Mouse (Mus musculus): ENCODE measurements around the gene Tbc1d22a.
A peak's percentile ranks its signal among the peaks of the same experiment; 100 is the strongest.

Gene Tbc1d22a

DNA sequence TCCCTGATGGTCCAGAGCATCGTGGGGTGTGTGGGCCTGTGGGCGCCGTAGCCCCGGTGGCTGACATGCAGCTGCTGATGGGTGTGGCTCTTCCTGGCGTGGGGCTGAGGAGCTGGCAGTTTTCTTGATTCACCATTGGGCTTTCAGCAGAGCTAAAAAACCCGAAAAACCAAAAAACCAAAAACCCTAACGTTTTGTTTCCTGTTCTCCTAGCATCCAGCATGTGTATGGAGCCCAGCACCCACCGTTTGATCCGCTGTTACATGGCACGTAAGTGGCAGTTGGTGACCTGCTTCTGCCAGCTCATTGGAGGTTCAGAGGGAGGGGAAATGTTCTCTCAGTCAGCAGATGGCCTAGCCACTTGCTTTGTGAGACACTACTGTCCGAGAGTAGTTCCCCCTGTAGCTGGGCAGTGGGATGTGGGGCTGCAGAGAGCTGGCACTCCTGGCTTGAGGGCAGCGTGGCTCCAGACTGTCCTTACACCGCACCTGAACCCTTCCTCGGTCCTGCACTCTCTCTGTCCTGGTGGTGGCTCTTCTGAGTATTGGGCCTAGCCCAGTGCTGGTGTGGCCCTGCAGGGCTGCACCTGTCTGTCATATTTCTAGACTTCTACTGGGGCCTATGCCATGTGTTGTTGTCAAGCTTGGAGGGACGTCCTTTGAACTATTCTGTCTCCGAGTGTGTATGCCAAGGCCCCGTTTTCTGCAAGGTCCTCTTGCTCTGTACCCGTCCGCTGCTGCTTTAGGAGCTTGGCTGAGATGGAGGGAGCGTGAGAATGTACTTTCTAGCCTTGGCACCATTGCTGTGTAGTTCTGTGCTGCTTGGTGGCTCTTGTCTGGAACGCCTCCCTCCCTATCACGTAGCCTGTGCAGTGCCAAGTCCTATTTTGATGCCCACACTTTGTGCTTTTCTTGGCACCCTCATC lies 20.5 kb downstream of the Tbc1d22a start:
- DNase-seq (ENCODE audit: low spot score in 2 of 2) = peak; percentile 67 to 72

DNA sequence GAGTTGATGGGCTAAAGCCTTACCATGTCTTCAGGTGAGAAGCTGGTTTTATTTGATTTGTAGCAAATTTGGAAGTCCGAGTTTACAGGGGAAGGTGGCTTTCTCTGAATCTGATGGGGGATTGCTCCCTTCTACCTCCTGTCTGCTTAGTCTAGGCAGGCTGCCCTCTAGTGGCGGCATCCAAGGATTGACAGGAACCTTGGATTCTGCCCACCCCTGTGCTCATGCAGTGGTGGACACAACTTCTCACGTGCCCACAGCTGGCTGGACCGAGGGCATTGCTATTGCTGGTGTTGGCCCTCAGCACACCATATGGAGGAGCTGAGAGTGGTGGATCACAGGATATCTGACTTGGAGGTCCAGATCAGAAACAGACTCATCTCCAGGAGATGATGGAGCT lies 22.0 kb downstream of the Tbc1d22a start:
- DNase-seq (ENCODE audit: low spot score in 2 of 2) = peak; percentile 67 to 76

DNA sequence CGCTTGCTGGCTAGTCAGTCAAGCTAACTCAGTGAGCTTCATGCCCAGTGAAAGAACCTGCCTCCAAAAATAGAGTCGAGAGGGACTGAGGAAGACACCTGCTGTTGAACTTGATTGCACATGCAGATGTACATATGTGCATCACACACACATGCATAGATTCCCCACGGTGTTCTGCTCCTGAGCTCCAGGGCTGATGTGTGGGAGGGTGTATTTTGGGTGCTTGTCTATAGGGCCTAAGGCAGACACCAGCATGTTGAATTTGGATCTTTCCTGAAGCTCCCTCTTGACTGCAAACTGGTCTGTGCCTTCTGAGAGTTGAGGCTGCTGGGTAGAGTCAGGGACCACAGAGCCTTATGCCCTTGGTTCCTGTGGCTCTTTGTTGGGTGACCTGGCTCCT lies 23.8 kb downstream of the Tbc1d22a start:
- DNase-seq (ENCODE audit: low spot score in 2 of 2) = peak in 1 of 2 experiments; percentile 44

DNA sequence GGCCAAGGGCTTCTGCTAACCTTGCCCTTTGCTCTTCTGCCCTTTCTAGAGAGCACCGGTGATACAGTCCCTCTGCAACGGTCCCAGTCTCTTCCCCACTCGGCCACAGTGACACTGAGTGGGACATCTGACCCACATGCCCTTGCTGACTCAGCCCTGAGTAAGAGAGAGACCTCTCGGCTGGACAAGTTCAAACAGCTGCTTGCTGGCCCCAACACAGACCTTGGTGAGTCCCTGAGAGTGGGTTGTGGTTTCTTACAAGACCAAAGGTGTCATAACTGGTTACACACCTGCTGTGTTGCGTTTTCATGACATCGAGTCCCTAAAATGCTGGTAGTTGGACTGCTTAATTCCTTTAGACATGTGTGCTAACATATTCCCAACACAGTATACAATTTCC lies 24.8 kb downstream of the Tbc1d22a start:
- no peak for DNase-seq (ENCODE audit: low spot score in 2 of 2)

DNA sequence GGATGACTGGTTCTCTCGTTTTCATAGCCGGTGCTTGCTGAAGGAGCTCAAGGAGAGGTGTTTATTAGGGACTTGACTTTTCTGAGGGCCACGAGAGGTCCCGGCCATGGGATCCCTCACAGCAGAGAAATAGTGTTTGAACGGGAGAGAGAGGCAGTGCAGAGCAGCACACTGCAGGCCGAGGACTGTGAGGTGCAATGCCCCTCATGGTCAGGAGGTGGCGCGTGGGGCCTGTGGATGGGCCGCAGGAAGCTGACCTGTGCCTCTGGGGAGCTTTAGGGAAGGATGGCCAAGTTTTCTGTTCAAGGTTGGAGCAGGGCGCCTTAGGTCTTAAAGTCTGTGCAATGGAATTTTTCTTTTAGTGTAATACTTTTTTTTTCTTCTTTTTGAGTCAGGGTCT lies 25.5 kb downstream of the Tbc1d22a start:
- DNase-seq (ENCODE audit: low spot score in 2 of 2) = peak; percentile 53 to 66

DNA sequence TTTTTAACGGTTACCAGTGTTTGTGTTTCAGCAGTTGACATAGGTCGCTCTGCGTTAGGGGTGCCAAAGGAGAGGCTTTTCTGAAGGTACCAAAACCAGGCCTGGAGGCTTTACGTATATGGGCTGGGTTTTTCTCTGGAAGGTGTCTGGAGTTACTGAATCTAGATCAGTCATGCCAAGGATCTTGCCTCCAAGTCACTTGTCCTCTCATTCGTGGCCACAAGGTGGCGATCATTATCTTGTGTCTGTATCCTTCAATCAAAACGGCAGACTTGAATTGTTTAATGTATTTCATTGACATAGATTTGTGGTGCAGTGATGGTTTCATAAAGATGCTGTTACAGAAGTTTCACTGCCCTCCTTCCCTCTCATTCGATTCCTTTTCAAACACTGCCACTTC lies 29.4 kb downstream of the Tbc1d22a start:
- peak; percentile 89 to 90 for DNase-seq (ENCODE audit: low spot score in 2 of 2)

DNA sequence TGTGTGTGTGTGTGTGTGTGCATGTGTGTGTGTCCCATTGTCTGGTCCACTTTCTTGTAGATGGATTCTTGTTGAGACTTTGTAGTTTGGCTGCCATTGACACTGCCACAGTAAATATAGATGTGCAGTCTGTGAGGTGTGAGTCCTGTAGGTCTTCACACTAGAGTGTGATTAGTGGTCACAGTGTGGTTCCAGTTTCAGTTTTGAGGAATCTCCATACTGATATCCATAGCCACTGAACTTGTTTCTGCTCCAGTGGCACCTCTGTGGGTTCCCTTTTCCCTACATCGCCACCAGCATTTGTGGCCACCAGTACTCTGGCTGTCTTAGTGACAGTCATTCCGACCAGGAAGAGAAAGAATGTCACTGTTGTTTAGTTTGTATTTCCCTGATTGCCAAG lies 30.1 kb downstream of the Tbc1d22a start:
- no peak for DNase-seq (ENCODE audit: low spot score in 2 of 2)

DNA sequence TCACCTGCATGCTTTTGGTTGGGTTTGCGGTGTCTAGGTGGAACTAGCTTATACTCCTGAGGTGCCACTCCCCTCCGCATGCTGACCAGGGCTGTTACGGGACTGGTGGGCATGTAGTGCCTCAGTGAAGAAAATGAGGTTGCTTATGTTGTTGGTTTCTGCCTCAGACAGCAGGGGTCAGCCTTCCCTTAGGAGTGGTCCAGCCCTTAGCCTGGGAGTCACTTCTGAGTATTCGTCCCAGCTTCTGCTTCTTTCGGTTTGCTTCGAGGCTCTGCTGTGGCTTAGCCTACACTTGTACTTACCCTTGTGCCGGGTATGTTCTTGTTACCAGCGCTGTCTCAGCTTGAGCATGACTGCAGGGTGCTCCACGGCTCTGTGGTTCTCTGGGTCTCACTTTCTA lies 36.0 kb downstream of the Tbc1d22a start:
- peak; percentile 55 to 64 for DNase-seq (ENCODE audit: low spot score in 2 of 2)

DNA sequence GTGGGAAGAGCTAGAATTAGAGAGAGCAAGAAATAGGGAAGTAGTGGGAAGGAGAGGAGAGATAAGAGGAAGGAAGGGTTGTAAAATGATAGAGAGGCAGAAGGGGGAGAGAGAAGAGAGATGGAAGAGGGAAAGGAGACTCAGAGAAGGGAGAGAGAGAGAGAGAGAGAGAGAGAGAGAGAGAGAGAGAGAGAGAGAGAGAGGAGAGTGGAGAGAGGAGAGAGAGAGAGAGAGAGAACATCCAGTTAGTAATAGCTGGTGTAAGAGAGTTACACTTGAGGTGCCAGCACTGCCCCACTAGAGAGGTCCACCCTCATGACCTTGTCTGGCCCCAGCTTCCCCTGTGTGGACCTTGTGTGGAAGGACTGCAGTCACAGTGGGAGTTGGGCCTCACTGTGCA lies 37.9 kb downstream of the Tbc1d22a start:
- DNase-seq (ENCODE audit: low spot score in 2 of 2) = no peak

DNA sequence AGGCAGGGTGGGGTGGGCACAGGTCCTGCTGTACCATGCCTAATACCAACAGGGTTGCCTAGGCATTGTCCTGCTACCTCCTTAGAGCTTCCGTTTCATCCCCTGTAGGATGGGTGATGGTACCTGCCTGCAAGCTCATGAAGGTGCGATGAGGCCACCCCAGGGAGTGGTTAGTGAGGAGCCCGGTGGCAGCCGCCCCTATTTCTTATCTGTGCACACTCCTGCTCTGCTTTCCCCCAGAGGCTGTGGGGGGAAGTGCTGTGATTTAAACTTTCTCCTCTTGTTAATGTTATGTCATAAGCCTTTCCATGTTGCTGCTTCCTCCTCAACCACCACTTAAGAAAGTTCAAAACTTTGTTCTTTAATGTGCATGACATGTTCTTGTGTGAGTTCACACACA lies 38.4 kb downstream of the Tbc1d22a start:
- DNase-seq (ENCODE audit: low spot score in 2 of 2) = no peak

DNA sequence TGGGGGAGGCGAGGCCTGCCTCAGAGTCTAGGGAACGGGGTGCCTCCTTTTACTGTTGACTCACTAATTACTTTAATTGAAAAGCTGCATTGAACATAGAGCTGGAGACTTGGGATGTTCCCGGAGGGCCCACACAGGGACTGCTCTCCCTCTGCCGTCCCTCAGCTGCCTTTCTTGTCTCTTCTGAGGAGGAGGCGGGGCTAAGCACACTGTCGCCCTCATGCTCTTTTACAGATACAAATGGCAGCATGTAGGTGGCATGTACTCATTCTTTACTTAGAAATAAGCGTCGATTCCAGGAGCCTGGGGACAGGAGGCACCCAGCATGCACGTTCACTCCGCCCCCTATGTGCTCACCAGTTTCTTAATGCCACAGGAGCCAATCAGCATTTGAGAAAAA lies 39.2 kb downstream of the Tbc1d22a start:
- DNase-seq (ENCODE audit: low spot score in 2 of 2) = peak; percentile 38 to 52

DNA sequence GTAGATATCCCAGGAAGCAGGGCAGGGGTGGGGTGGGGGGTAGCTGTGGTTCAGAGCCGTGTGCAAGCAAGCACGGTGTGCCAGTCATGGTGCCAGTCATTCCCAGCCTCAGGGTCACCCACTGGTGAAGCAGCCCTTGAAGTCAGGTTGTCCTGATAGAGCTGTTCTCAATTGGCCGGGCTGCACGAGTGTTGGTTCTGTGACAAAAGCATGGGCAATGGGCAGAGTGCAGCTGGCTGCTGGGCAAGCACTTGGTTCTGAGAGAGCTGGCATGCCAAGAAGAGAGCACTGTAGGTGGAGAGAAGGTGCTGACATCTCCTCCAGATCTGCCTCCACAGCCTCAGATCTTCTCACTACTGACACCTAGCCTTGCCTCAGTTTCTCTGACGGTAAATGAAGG lies 41.9 kb downstream of the Tbc1d22a start:
- no peak for DNase-seq (ENCODE audit: low spot score in 2 of 2)

DNA sequence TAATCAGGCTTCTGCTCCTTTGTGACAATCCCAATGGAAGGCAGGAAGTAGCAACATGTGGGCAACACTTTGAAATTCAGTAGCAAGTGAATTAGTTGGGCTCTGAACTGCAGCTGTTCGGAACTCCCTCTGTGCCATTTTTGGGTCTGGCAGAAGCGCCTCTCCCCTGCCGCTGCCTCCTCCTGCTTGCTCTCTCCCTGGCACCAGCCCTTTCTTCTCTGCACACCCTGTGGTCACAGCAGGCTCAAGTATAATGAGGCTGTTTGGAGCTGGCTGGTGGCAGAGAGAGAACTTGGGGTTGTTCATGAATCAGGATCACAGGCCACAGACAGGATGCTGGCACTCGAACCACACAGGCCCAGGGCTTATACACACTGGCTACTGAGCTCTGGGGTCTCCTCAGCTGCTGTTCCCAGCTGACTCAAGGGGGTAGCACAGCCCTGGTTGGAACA lies 42.5 kb downstream of the Tbc1d22a start:
- no peak for DNase-seq (ENCODE audit: low spot score in 2 of 2)

DNA sequence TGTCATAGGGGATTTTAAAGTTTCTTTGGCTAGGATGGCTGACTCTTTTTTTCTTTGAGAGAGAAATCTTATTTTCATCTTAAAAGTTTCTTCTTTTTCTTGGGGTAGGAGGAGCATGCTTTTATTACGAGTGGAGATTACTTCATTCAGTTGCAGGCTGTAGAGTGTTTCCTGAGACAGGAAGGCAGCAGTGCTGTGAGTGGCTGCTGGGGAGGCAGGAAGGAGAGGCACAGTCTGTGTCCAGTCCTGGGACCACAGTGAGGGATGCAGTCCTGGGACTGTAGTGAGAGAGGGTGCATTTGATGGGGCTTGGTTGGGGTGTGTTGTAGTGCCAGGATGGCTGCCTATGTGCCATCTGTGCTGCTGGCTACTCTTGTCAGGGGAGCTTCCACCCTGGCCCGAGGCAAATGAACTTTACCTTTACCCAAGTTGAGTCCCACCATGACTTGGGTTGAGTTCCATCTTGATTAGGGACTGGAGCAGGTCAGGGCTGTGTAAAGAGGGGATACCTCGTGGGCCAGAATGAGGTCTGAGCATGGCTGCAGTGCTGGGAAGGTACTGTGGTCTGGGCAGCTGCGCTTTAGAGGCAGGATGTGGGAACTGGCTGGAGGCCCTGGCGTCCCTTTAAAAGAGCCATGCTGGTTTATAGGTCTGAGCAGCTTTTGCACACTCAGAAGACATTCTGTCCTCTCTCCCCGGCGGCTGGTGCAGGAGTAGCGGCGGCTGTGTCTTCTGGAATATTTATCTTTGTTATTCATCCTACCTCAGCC lies 43.8 kb downstream of the Tbc1d22a start:
- no peak for DNase-seq (ENCODE audit: low spot score in 2 of 2)

DNA sequence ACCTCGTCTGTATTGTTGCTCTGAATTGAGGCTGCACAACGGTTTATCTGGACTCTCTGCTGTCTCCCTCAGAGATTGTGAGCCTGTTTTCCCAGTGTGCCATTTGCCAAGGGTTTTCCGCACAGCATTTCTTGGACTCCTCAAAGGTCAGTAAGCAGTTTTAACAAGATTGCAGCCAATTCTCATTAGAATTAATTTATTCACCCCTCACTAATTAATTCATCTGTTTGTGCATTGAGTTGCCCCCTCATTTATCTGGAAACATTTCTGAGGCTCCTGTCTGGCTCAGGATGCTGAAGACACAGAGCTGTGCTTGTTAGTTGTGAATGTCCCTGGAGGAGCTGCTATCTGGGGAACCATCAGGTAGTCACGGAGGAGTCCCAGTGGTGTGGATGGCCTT lies 45.0 kb downstream of the Tbc1d22a start:
- DNase-seq (ENCODE audit: low spot score in 2 of 2) = no peak

DNA sequence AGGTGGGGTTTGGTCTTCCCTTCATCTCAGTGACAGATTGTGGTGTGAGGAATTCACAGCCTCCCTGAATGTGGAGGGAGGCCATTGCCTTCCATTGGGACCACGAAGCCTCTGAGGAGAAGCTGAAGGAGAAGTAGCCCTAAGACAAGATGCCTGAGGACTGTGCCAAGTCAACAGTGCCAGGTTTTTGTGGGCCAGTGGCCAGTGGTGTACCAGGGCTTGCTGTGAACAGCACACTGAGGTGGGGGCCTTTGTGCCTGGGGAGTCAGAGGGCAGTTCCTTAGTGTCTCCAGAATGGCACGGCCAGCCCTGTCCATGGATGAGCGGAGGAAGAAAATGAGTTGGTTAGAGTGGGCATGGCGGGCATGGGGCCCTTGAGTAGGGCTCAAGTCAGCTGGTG lies 45.9 kb downstream of the Tbc1d22a start:
- DNase-seq (ENCODE audit: low spot score in 2 of 2) = no peak

DNA sequence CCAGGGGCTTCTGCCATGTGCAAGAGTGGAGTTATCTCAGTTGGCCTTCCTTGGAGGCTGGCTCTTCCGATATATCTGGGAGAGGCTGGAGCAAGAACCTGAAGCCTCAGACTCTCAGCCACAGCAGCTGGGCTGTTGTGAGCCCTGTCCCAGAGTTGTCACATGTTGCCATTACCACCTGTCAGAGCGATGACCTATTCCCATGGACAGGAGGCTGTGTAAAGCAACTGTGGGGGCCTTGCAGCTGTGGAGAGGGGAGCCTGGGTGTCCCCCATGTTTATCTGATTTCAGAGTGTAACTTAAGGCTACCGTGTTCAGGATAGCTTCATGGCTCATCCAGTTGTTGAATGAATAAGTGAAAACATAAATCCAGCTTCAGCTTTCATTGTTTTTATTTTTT lies 50.1 kb downstream of the Tbc1d22a start:
- DNase-seq (ENCODE audit: low spot score in 2 of 2) = no peak

DNA sequence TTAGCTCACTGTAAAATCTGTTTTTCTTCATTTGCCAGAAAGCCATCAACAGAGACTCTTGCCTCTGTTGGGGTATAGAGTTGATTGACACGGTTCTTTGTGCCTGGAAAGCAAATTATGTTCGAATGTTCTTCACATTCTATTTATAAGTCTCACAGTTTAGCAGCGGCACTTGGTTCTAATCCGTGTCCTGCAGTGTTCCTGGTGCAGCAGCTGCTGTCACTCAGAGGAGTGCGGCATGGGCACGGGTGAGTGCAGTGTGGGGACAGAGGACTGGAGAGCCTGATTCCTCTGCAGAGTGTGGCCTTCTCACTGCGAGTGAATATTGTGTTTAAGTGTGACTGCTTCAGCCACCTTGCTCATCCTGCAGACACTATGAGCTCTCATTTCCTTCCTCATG lies 50.5 kb downstream of the Tbc1d22a start:
- no peak for DNase-seq (ENCODE audit: low spot score in 2 of 2)

DNA sequence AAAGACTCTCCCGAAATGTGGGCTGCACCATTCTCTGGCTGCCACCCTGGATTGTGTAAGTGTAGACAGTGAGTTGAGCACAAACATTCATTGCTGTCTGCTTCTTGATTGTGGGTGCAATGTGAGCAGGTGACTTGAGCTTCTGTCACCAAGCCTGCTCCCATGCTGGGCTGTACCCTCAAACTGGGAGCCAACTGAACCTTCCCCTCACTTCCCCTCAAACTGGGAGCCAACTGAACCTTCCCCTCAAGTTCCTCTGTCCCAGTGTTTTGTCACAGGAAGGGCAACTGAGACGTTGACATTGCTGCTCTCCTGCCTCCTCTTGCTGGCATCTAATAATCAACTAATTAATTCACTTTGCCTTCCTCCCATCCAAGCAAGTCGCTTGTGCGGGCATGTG lies 52.7 kb downstream of the Tbc1d22a start:
- no peak for DNase-seq (ENCODE audit: low spot score in 2 of 2)

DNA sequence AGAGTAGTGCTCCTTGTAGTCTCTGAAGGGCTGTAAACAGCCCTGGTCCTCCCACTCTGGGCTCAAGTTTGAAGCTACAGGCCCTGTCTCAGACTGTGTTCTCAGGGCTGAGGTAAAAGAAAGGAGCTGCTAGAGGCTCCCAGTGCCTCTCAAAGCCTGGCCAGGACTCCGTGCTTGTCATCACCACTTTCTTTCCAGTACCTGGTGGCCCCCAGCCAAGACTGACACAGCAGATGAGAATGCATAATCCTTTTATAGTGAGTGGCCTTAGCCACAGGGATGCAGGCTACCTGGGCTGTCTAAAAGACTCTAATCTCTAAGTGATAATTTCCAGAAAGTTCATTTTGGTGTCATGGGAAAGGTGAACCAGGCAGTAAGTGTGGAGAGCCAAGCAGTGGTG lies 54.3 kb downstream of the Tbc1d22a start:
- no peak for DNase-seq (ENCODE audit: low spot score in 2 of 2)

DNA sequence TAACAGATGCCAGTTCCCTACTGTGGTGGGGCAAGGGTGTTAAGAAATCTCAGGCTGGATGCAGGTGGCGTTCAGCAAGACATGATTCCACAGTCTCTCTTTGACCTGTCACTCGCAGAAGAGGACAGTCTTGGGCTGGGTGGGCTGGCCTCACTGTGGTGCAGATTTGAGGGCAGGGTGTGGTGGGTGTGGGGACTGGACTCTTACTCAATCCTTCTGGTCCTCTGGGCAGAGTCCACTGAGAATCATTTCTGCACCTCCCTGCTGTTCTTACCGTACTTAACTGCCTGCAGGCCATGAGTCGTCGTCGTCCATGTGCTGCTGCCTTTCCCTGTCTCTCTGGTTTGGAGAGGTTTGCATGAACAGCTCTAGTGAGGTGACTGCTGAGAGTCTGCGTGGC lies 61.5 kb downstream of the Tbc1d22a start:
- no peak for DNase-seq (ENCODE audit: low spot score in 2 of 2)

DNA sequence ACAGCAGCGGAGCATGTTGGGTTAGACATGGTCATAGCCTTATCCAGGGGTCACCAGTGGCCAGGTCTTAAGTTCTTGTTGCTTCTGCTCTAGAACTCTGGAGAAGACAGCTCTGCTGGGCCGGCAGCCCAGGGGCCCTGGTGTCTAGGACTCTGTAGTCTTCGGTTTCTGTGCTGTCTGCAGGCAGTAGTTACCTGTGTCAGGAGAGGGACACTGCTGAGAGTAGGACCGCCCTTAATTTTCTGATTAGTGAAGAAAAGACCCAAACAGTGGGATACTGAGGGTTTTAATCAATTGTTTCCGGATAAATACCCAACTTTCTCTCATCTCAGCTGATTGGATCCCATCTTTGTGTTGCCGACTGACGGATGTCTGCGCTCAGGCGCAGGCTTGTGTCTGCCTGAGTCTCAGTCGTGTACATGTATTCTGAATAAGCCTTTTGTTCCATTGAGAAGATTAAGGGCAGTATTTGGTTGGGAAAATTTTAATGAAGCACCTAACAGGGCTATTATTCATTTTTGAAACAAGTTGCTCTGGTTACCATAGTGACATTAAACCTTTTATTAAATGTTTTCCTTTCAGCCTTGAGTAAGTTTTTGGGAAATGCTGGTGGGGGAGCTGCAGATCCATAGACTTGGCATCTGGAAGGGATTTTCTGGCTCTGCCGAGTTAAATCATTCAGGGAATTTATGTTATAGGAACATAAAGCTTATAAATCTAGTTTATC lies 62.4 kb downstream of the Tbc1d22a start:
- no peak for DNase-seq (ENCODE audit: low spot score in 2 of 2)
